Mouse (Mus musculus) frontal cortex, adult (tissue): ENCODE results near the gene Hoxd12.

Source experiments
- ATAC-seq: cut with Nextera tagmentation; 2 replicates; pipeline ENCODE4 v1.9.2; 2017; ENCODE audit warnings: mild to moderate bottlenecking, moderate library complexity, mixed read lengths; ENCODE audit not compliant: low TSS enrichment

The Hoxd12 gene

DNA sequence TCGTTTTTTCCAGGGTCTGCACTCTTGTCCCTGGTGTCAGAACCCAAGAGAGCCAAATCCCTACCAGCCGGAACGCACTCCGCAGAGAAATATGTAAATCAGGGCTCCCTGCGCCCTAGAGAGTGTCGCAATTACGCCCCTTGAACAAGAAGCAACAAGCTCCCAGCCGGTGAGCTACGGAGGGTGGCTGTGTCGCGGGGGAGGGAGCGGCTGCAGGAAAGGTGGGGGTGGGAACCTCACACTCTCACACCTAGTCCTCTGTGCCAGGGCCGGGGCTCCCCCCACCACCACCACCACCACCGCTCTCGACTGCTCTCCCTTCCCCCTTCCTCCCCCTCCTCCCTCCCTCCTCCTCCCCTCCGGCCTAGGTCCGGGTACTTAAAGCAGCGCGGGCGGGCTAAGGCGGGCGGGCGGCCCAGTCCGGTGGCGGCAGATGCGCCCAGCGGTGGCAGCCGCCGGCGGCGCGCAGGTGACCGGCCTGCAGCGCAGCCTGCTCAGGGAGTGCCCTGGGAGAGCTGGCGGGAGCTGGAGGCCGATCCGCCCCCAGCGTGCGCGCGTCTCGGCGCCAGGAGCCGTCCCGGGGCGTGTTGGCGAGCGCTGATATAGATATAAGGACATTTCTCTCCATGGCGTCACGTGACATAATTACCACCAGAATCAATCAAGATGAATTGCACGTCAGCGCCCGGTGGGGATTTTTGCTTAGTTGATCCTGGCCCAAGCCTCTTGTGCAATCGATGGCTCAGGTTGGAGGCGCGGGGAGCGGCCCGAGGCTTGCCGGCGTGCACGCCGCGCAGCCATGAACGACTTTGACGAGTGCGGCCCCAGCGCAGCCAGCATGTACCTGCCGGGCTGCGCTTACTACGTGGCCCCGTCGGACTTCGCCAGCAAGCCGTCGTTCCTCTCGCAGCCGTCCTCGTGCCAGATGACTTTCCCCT, 7.0 kb downstream of the Hoxd12 start:
- no peak for ATAC-seq

DNA sequence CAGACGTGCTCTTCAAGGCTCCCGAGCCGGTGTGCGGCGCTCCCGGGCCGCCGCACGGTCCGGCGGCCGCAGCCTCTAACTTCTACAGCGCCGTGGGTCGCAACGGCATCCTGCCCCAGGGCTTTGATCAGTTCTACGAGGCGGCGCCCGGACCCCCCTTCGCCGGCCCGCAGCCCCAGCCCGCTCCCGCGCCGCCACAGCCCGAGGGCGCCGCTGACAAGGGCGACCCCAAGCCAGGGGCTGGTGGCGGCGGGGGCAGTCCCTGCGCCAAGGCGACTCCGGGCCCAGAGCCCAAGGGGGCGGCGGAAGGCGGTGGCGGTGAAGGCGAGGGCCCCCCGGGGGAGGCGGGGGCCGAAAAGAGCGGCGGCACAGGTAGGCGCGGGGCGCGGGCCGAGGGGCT, 8.0 kb downstream of the Hoxd12 start:
- no peak for ATAC-seq

DNA sequence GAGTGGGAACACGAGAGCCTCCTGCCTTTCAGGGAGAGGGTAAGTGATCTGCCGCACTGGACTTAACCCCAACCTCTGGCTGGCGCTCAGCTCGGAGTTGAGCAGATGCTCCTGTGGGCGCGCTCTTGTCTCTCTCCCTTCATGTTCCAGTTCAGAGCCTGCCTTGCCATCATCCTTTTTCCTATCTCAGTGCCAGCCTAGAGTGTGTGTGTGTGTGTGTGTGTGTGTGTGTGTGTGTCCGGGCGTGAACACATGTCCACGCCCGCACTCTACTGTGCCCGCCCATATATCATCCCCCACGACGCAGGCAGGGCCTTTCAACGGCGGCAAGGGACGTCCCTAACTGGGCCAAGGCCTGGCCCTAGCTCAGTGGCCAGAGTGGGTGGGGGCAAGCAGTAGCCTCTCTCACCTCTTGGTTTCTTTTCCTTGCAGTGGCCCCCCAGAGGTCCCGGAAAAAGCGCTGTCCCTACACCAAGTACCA, 8.7 kb downstream of the Hoxd12 start:
- no peak for ATAC-seq

DNA sequence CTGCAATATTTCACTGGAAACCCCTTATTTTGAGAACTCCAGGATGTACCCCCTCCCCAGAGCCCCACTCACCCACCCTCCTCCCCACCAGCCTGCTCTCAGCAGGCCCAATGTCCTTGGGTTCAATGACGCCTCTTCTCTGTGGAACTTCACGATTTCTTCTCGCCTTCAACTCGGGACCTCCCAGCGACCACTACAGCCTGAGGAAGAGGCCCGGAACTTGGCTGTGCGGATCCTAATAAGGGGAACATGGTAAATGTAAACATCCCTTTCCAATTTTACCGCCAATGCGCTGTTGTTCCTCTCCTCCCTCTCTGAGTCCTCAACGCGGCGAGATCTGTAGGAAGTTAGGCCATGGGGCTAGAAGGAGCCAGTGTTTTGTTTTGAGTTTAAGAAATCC, 9.3 kb downstream of the Hoxd12 start:
- ATAC-seq: no peak

DNA sequence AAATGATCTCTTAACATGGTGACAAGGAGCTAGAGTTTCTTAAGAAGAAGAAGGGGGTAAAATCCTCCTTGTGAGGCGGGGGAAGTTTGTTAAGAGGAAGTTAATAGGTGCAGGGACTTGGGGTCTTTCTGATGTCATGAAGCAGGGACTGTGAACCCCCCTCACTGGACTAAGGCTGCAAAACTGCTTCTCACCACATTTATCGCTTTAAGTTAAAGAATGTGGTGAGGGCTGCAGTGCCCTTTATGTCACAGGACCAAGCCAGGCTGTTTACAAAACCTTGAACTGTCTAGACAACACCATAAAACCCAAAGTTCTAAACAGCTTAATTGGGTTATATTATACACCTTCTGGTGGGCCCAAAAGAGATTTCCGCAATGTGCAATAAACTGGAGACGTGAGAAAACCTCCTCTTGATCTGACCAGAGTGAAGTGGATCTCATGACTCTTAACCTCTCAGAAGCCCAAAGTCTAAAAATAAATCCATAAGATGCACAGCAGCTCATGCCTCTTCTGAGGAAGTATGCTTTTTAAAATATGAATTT, 10.3 kb downstream of the Hoxd12 start:
- ATAC-seq: no peak

DNA sequence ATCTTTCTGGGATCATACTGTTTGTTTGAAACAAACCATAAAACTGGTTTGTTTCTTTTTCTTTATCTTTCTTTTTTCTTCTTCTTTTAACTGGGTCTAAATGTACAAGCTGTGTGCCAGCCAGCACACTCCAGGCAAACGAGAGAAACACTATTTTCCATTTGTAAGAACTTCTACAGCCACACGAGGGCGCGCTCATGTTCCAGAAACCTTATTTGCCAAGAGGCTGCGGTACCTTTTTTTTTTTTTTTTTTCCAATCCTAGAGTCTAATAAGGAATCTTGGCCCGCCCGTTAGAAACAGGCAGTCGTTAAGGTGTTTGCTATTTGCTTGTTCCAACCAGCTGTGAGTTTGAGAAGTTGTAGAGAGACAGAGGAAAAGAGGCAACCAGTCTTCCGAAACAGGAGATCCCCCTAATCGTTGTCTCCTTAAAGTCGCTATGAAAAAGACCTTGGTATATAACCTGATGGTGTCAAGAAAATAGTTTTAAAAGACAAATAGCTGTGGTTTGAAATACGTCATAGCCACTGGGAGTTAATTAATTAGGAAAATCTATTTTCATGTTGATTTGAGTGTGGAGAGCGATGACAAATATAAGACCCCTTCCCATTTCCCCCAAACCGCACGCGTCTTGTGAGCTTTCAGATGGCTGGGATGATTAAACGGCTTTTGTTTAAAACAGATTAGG, 11.6 kb downstream of the Hoxd12 start:
- ATAC-seq: no peak

DNA sequence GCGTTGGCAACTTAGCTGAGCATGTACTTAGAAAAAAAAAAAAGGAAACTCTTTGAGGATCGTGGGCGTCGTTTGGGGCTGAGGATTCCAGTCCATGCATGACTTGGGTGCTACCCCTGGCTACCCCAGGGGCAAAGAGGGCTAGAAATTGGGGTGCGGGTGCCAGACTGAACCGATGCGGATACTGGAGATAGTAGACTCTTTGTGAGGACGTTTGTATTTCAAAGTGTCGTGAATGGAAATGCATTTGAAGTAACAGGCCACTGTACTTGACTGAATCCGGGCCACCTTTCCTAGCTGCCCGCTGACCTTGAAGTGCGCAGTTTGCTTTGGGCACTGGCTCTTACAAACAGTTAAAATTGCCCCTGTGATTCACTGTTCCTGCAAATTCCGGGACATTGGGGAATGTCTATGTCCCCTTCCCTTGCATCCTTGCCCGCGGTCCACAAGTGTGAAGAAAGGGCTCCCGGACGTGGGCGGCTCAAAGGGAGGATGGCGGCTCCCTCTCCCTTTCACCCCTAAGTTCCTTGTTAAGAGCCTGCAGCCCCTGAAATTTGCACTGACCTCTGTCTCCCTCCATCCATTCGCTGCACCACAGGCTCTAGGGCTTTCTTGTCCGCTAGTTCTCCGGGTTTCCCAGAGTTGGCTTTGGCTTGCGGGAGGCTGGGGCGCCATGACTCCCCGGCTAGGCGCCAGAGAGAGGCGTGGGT, 12.3 kb downstream of the Hoxd12 start:
- no peak for ATAC-seq

DNA sequence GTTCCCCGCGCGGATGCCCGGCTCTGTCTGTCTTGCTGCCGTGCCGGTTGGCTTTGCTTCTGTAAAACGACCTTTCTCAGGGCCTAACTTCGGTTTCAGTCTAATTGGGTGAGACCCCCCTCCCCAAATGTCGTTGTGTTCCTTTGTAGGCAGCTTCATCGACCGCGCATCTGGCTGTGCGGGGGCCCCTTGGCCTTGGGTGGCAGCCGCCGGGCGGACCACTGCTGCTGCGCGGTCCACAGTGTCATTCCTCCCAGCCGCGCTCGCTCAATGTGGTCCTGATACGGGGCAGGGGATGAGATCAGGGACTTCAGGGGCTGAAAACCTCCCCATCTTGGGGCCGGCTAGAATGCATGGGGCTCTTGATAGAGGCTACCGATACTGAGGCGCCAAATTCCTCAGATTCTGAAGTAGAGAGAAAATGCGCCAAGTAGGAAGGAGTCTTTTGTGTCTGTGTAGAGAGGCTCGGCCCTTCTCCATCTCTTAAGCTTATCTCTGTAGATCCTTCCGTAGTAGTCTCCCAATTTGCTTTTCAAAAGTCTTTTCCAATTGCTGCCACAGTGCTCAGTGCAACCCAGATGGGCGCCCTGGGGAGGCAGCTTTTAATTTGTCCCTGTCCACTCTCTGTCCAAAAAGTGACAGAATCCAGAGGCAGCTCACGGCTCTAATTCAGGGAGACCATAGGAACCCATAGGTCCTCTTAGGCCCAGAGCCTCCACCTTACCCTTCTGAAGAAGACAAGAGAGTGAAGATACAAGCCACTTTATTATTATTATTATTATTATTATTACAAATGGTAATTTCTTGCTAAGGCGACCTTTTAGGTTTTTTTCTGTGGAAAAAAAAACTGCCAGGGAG, 13.1 kb downstream of the Hoxd12 start:
- no peak for ATAC-seq

DNA sequence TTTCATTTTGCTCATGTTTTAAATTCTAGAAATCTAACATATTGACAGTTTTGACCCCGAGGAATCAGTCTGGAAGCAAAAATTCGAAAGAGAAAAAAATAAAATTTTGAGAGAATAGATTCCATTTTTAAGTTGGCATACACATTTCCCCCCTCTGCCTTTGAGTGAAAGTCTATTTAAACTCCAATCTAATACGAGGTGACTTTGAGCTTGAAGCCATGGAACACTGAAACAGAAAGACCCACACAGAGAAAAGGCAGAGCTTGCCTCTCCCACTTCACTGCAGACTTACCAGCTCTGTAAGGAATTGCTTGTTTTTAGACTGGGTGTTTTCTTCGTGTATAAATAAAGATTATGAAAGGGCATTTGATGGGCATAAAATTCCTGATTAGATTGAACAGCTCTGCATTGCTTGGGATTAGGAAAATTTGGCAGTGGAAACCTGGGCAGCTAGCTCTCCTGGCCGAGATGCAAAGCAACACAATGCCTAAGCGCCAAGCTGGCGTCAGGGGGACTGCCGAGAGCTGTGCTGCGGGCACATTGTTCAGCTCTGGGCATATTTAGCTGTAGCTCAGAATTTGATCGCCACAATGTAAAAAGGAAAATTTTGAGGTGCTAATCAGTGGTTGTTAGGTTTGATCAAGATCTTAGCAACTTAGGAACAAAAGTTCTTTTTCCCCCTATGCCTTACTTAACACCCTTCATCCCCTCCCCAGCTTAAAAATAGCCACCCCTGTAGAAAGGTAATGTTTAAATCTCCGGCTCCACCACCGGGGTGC, 14.2 kb downstream of the Hoxd12 start:
- no peak for ATAC-seq

DNA sequence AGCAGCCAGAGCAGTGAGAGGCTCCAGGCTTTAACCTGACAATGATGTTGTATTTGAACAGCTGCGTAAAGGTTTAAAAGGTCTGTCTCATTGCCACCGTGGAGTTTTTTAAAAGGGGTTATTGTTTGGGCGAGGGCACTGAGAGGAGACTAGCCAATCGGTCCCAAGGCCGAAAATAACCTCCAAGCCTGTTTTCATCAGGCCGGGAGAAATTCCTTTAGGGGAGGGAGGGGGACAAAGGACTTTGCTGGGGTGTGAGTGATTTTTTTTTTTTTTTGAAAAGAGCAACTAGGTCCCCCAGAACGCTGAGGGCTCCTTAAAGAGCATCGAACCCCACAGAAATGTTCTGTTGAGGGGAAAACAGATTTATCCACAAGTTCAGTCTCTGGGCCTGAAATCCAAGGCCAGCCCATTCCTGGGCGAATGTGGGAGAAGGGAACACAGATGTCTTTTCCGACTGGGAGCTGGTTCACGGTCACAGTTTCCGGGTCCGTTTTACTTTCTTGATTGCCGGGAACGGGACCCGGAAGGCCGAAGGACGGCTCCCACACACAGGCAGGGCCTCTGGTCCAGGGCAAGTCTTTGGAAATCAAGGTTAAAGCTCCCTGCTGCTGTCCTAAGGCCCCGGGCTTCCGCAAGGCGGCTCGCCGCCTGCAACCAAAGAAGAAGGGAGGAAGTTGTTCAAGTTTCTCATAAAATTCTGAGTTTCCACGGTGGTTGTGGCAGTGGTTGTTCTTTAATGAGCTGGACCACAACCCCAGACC, 14.9 kb downstream of the Hoxd12 start:
- ATAC-seq: no peak

DNA sequence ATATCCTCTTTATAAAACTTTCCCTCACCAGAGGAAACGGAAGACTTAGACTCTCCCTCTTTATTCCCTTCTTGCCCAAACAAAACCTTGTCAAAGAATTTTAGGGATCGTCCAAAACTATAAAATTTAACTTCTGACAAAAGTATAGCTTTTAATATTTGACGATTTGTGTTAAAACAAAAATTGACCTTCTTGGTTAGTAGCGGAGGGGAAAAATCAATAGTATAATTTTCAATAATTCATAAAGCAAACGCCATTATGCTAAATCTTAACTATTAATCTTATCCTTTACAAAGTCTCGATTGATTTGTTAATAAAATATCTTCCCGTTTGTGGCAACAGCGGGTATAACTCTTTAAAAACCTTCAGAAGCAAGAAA, 15.5 kb downstream of the Hoxd12 start:
- no peak for ATAC-seq

DNA sequence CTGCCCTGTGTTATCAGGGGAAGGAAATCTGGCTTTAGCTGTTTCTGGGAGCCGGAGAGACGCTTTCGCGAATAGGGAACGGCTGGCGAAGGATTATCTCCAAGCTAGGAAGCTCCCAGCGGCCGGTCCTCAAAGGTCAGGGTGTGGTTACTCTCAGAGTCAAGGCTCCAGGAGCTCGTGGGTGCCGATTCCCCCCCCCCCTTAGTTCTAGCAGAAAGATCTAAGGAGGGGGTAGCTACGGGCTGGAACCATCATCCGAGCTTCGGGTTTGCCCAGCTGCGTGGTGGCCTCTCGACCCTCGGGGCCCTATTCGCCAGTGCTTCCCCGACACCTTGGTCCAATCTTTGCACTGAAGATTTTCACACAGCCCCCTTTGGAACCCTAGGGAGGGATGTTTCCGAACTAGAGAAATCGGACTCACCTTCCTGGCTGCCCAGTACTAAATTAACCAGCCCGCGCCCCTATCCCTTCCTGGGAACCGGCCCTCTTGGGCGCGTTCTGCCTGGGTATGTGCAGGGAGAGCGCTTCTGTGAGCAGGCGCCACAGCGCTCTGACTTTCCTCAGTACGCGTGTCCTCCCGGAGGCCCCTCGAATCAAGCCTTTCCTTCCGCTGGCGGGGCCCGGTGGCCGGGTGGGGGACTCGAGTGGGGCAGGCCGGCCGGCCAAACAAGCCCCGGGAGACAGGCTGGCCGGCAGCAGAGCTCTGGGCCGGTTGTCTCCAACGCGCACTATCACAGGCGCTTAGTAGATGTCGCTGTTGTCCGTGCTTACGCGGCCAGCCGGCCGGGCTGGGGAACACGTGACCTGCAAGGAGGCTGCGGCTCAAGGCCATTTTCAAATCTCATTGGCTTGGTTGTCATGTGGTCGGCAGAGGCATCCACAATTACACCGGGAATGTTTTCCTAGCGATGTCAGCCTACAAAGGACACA, 16.5 kb downstream of the Hoxd12 start, which contains the start of gene Hoxd10:
Hoxd10 (plus strand) TSS at position 903 of the 930 bp plus-strand sequence.
- ATAC-seq: no peak

DNA sequence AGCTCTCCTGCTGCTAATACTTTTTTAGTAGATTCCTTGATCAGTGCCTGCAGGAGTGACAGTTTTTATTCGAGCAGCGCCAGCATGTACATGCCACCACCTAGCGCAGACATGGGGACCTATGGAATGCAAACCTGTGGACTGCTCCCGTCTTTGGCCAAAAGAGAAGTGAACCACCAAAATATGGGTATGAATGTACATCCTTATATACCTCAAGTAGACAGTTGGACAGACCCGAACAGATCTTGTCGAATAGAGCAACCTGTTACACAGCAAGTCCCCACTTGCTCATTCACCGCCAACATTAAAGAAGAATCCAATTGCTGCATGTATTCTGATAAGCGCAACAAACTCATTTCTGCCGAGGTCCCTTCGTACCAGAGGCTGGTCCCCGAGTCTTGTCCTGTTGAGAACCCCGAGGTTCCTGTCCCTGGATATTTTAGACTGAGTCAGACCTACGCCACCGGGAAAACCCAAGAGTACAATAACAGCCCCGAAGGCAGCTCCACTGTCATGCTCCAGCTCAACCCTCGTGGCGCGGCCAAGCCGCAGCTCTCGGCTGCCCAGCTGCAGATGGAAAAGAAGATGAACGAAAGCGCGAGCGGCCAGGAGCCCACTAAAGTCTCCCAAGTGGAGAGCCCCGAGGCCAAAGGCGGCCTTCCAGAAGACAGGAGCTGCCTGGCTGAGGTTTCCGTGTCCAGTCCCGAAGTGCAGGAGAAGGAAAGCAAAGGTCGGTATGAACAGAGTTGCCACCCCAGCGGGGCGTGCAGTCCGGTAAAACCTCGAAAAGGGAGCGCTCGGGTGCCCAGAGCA, 17.4 kb downstream of the Hoxd12 start:
- no peak for ATAC-seq

DNA sequence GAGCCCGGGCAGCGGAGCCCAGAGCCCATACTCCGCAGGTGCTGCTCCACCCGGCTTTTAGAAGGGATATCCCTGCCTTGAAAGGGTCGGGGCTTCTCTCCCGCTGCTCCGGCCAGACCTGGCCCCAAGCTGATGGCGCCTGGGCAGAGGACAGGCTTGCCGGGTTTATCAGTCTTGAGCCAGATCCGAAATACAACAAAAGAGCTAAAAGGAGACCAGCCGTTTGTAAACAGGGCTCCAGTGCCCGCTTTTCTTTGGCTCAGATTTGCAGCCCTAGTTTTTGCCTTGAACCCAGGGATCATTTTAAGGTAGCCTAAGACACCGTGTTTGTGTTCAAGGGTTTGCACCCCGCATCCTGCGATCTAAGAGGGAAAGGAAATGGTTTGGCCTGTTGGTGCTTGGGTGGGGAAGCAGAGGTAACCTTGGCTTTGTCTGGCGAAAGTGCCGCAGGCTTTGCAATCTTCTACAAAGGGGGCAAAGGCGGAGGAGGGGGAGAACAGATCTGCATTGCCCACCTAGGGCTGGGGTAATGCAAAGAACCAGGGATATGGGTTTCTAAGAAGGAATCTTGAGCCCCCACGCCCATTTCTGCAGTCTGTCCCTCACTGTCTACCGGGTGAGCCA, 18.1 kb downstream of the Hoxd12 start:
- ATAC-seq: no peak

DNA sequence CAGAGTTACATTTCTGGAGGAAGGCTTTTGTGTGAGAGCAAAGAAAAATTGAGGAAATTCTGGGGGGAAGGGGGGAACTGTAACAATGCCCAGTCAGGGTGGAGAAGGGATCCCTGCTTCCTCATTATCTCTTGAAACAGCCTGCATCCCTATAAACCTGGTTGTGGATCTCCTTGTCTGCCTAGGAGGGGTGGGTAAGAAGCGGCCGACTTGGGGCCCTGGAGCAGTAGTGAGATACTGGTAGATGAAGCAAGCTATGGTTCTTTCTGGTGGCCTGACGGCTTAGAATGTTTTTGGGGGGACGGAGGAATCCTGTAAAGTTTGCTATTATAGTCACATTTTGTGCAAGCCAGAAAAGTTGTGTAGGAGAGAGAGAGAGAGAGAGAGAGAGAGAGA, 18.6 kb downstream of the Hoxd12 start:
- no peak for ATAC-seq

DNA sequence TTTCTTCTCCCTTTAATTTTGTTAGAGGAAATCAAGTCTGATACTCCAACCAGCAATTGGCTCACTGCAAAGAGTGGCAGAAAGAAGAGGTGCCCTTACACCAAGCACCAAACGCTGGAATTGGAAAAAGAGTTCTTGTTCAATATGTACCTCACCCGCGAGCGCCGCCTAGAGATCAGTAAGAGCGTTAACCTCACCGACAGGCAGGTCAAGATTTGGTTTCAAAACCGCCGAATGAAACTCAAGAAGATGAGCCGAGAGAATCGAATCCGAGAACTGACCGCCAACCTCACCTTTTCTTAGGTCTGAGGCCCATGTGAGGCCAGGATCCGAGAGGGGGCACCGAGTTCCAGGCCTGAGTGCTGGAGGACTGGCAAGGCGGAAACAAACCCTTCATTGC, 19.3 kb downstream of the Hoxd12 start:
- ATAC-seq: no peak

DNA sequence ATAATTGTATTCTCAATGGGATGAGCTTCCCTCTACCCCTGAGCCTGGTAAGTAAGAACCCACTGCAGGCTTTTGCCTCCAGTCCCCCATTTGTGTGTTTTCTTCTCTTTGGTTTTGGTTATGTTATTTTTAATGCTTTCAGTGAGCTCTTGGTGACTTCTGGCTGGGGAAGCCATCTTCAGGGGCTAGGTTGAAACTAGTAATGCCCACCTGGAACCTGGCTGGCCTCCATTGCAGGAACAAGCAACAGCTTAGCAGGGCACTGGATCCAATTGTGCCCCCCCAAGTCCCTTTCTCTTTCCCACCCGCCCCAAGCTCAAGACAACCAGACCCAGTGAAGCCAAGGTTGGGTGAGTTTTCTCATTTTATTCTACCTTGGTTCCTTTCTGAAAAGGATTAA, 20.6 kb downstream of the Hoxd12 start:
- ATAC-seq: no peak
